Mouse (Mus musculus) layer of hippocampus, adult 11-12 months (tissue): Measurements from ENCODE around the gene Ubxn1.
"Not testable (repeated sequence)": the region's sequence is repeated elsewhere in the genome, so short reads cannot be mapped to it uniquely, and the experiment has no call there.

Source experiments
- DNase-seq: peaks from one replicate; pipeline ENCODE4 v3.0.0; 2022; ENCODE audit warnings: low spot score

Gene Ubxn1

GRCm38 (mm10) chr19:8857689-8858088, 13.6 kb upstream of the Ubxn1 start:
- DNase-seq = peak; percentile 63

GRCm38 (mm10) chr19:8859018-8859417, 12.3 kb upstream of the Ubxn1 start:
- no peak for DNase-seq

GRCm38 (mm10) chr19:8864265-8864664, 7.0 kb upstream of the Ubxn1 start:
- DNase-seq = no peak

GRCm38 (mm10) chr19:8870381-8870780, 915 bp upstream of the Ubxn1 start:
- DNase-seq = not testable (repeated sequence)

GRCm38 (mm10) chr19:8870838-8871237, 458 bp upstream of the Ubxn1 start:
- no peak for DNase-seq

GRCm38 (mm10) chr19:8872266-8872840, 1.1 kb downstream of the Ubxn1 start:
- no peak for DNase-seq

GRCm38 (mm10) chr19:8875031-8875430, 3.7 kb downstream of the Ubxn1 start:
- no peak for DNase-seq

GRCm38 (mm10) chr19:8880311-8881033, 9.2 kb downstream of the Ubxn1 start, which contains the start of gene Uqcc3:
Gene Uqcc3, minus strand, starts transcription at chr19:8880923.
- DNase-seq = peak; percentile 89

- no peak for DNase-seq
Observed at GRCm38 (mm10) chr19:8881034-8881392, 9.7 kb downstream of the Ubxn1 start.

- DNase-seq = no peak
Observed at GRCm38 (mm10) chr19:8883616-8884015, 12.3 kb downstream of the Ubxn1 start, which contains the start of the genes Lbhd1 and Gm49403. Gene Lbhd1, plus strand, starts transcription at chr19:8883732. Gene Gm49403, plus strand, starts transcription at chr19:8883930.

GRCm38 (mm10) chr19:8886916-8887584, 15.8 kb downstream of the Ubxn1 start:
- DNase-seq = no peak

GRCm38 (mm10) chr19:8887585-8888463, 16.5 kb downstream of the Ubxn1 start:
- no peak for DNase-seq

GRCm38 (mm10) chr19:8888511-8889385, 17.5 kb downstream of the Ubxn1 start, which contains the start of the genes 1810009A15Rik and Gm49416:
Gene 1810009A15Rik, plus strand, starts transcription at chr19:8888853.
Gene Gm49416, plus strand, starts transcription at chr19:8888926.
- peak; percentile 95 for DNase-seq

- peak; percentile 84 for DNase-seq
Observed at GRCm38 (mm10) chr19:8892829-8893766, 21.8 kb downstream of the Ubxn1 start, which contains the start of gene Ints5. Gene Ints5, plus strand, starts transcription at chr19:8893005.

- DNase-seq = no peak
Observed at GRCm38 (mm10) chr19:8895397-8895960, 24.2 kb downstream of the Ubxn1 start.

GRCm38 (mm10) chr19:8896231-8896630, 24.9 kb downstream of the Ubxn1 start:
- not testable (repeated sequence) for DNase-seq

GRCm38 (mm10) chr19:8897211-8897864, 26.0 kb downstream of the Ubxn1 start:
- not testable (repeated sequence) for DNase-seq

- peak; percentile 97 for DNase-seq
Observed at GRCm38 (mm10) chr19:8897865-8898495, 26.7 kb downstream of the Ubxn1 start, which contains the start of gene Ganab. Gene Ganab, plus strand, starts transcription at chr19:8898071.
